Mouse (Mus musculus): ENCODE measurements at regions not wholly inside any gene's neighbourhood (a gene's known extent, or its start where the extent isn't known, plus 50 kb on each side); places are given as distances from the start of the nearest gene placed in this dataset.

DNA sequence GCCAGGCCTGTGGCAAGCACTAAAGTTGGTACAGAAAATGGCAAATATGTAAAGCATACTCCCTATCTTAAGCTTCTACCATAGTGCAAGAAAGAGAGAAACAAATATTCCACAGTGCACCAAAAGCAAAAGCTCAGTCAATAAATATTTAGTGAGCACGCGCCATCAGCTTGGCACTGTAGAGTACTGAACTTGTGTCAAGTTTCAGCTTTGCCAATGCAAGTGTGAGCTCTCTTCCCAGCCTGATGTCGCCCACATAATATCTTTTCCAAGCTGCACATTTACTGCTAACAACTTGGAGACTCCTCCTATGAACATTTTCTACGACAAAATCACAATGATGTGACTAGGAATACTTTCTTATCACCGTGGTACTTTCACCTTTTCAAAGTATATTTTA lies 190.8 kb upstream of the Rora start:
- no peak for TF ChIP-seq CTCF (IDR thresholded peaks at IDR 0.05; ENCODE audit: low read depth)
- TF ChIP-seq EP300 (IDR thresholded peaks at IDR 0.05; ENCODE audit: low read depth) = no peak

All from heart, postnatal 0 days (tissue).